Mouse (Mus musculus): ENCODE results near the gene Gm49510.
"Not testable (repeated sequence)": the region's sequence is repeated elsewhere in the genome, so short reads cannot be mapped to it uniquely, and the experiment has no call there.

The Gm49510 gene

DNA sequence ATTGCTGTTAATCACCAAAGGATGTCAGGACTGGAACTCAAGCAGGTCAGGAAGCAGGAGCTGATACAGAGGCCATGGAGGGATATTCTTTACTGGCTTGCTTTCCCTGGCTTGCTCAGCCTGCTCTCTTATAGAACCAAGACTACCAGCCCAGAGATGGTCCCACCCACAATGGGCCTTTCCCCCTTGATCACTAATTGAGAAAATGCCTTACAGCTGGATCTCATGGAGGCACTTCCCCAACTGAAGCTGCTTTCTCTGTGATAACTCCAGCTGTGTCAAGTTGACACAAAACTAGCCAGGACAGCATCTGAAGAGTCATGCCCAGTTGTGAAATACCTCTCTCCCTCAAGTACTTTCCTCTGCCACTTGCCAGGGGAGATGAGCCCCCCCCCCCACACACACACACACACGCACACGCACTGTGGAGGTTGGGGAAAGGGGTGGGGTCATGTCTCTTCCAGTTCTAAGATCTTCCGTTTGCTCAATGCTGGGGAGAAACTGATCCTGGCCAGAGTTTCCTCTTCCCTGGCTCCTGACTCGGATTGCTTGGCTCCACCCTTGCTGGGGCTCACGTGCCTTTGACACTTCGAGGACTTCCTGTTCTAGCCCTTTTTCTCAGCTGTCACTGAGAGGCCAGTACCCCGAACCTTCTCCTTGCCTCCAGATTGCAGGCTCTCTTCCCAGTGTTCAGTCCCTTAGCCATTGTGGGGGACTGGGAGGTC, 20.5 kb upstream of the Gm49510 start:
- not testable (repeated sequence) for DNase-seq (ENCODE audit: low read depth, low spot score)

DNA sequence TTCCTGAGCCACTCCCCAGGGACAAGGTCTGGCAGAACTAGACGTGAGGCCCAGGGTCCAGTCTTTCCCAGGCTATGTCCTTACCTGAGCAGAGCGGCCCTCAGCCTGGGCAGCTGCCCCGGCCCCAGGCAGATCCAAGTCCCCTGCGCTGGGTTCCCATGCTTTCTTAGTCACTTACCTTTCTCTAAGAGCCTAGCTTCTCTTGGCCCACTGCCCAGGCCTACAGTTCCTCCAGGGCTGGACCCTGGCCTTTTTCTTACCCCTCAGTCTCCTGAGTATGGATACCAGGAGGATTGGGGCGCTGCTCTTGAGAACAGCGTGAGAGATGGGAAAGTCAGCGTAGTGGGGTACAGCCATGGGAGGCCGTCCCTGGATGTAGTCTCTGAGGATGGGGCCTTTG, 19.0 kb upstream of the Gm49510 start:
- DNase-seq (ENCODE audit: low read depth, low spot score) = no peak

DNA sequence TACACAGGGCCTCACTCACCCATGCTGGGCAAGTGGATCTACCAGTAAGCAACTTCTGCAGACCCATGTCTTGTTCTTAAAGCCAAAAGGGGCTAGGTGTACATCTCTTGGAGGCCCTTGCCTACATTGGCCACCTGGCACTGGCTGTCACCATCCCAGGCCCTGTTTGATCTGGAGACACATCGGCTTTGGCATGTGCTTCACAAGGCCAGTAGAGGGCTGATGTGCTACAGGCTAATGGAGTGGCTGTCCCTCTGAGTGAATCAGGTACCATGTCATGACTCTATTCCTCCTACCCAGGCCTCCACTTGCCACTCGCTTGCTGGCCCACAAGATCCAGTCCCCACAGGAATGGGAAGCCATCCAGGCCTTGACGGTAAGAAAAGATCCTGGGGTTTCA, 17.6 kb upstream of the Gm49510 start:
- DNase-seq (ENCODE audit: low read depth, low spot score) = no peak

DNA sequence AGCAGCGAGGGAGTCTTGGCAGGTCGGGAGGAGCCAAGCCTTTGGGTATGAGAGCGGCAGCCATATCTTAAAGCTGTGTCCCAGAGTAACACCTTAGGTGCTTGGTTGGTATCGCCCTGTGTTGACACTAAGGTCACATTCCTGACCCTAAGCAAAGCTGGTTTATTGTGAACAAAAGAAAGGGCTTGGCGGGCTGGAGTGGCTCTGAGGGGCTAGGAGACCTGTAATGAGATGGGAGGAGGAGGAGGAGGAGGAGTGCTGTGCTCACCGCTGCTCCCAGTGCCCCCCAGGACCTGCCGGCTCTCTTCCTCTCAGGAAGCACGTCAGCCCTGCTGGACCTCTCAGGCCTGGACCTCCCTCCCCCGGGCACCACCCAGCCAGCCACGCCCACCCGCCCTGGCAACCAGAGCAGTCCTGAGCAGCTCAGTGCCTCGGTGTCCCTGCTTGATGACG, 10.0 kb upstream of the Gm49510 start:
- no peak for DNase-seq (ENCODE audit: low read depth, low spot score)

DNA sequence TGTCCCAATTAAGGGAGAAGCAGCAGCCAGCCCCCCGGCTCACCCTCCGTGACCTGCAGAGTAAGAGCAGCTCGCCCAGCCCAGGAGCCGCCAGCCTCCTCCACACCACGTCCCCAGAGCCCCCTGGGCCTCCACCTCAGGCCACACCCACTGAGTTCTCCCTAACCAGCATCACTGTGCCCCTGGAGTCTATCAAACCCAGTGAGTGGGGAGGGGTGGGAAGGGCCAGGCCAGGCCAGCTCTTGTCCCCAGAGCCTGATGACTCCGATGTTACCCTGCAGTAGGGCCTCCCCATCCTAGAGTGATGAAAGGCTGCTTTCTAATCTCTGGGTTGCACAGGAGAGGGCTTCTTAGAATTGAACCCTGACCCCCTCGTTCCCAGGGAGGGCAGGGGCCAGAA, 7.0 kb upstream of the Gm49510 start:
- DNase-seq (ENCODE audit: low read depth, low spot score) = no peak

DNA sequence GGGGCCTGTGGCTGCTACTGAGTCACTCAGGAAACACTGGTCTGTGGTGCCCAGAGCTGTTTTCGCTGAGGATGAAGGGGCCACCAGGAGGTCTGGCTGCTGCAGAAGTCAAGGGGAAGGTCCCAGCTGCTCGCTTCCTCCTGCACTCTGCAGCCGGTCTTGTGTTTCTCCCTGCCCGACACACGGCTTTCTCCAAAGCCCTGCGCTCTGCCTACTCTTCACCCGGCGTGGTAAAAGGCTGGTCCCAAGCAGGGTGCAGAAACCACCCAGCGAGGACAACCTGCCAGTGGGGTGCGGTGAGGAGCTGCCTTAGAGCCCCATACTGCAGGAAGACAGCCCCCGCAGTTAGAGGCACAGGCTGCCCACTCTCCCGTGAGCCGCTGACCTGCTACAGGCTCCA, 4.7 kb upstream of the Gm49510 start:
- DNase-seq (ENCODE audit: low read depth, low spot score) = peak; percentile 34

DNA sequence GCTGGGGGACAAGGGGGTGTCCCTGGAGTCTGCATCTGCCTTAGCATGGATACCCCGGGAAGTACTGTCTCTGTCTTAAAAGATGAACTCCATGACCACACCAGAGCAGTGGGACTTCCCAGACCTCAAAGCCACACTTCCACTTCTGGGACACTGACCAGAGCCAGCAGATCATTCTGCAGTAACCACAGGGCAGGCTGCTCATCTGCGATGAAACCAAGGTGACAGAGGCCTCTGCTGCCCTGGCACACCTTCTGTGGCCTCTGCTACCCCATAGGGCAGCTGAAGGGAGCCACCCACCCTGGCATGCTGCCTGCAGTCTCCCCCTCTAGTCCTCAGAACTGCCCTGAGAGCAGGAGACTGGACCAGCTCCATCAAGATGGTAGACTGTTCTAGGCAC, 3.7 kb upstream of the Gm49510 start:
- DNase-seq (ENCODE audit: low read depth, low spot score) = no peak

GRCm38 (mm10) chr15:78896149-78896548, 3.3 kb upstream of the Gm49510 start:
- DNase-seq (ENCODE audit: low read depth, low spot score) = no peak

- no peak for DNase-seq (ENCODE audit: low read depth, low spot score)
Observed at GRCm38 (mm10) chr15:78897488-78897887, 2.0 kb upstream of the Gm49510 start.

- DNase-seq (ENCODE audit: low read depth, low spot score) = peak; percentile 61
Observed at GRCm38 (mm10) chr15:78898507-78899001, 913 bp upstream of the Gm49510 start.

DNA sequence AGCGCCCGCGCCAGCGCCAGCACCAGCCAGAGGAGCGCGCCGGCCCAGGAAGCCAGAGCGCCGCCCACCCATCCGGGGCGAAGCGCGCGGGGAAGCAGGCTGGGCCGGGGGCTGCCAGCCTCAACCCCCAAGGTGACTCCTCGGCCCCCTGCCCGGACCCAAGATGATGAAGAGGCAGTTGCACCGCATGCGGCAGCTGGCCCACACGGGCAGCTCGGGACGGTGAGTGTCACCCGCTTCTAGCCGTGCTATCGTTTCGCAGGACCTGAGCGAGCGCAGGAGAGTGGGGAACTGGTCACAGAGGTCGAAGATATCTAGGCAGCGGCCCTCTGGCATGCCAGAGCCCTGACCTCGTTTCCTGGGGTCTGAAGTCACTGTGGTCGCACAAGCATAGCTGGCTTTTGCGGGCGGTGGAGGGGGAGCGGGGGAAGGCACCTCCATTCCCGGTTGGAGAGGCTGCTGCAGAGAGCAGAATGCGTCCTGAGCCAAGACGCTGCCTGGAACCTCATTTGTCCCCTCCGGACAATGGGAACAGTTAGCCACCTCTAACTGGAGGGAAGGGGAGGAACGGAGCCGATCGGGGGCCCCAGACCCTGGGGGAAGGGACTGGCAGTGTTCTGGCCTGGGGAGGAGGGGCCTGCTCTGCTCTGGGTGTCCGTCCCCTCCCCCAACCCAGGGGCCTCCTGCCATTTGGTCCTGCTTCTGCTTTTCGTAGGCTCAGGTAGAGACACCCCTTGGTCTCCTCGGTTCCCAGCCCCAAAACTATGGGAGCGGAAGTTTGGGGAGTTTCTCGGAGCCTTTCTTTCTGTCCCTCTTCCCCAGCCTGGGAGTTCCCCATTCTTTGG, 495 bp downstream of the Gm49510 start, which contains the start of gene Sh3bp1:
Gene Sh3bp1 (plus strand): TSS at position 29 of the 845 bp plus-strand sequence.
- peak; percentile 86 for DNase-seq (ENCODE audit: low read depth, low spot score)

DNA sequence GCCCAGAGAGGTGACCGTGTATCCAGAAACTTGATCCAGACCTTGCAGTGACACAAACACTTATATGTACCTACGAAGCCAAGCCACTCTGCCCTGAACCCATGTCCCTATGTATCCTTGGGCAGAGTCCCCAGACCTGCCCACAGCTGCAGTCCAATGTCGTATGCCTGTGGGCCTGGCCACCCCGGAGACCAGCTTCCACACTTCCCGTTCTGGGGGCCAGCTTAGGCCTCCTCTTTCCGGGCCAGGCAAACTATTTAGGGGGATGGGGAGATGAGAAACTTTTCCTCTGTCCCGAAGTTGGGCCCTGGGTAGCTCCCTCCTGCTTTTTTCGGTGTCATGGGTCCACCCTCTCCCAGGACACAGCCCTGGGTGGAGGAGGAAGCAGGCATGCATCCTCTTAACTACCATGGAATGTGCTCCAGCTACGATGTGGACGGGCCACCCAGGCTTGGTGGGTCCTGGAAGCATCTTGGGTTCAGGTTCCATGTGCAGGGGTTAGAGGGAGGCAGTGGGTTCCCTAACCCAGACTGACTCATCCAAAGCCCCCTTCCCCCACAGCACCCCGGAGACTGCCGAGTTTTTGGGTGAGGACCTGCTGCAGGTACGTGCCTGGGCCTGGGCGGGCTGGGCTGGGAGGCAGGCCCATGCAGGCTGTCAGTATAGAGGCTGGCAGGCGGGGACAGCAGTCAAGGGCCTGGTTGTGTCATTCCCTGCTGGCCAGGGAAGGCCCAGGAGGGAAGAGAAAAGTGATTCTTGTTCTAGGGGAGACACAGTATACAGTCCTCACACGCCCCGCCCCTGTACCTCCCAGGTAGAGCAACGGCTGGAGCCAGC, 1.3 kb downstream of the Gm49510 start:
- DNase-seq (ENCODE audit: low read depth, low spot score) = no peak

GRCm38 (mm10) chr15:78901422-78901789, 1.9 kb downstream of the Gm49510 start:
- DNase-seq (ENCODE audit: low read depth, low spot score) = no peak

DNA sequence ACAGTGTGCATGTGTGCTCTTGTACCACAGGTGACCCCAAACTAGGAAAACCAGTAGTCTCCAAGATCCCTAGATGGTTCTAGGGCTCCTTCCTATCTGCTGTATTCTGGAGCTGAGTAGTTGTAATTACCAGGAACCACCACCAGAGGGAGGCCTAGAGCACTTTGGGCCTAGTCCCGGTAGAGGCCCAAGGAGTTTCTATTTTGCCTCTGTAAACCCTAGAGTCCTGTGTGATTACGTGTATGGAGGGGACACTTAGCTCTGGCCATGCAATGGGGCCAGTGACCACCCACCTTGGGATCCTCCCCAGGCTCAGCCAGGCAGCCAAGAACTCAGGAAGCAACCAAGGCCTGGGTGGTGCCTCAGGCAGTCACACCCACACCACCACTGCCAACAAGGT, 3.8 kb downstream of the Gm49510 start:
- DNase-seq (ENCODE audit: low read depth, low spot score) = peak; percentile 86

DNA sequence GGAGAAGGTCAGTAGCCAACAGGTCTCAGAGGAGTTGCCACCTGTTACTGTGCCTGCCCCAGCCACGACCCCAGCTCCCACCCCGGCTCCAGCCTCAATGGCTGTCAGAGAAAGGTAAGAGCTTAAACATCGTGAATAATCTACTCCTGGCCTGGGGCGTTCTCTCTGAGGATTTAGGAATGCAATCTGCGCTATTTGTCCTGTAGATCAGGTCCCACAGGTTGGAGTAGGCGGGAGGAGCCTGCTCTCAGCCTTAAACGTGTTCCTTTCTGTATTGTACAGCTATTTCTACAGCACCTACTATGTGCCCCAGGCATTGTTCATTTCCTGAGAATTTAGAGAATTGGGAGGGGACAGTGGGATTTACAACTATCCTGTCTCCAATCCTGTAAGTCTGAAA, 8.9 kb downstream of the Gm49510 start:
- no peak for DNase-seq (ENCODE audit: low read depth, low spot score)

DNA sequence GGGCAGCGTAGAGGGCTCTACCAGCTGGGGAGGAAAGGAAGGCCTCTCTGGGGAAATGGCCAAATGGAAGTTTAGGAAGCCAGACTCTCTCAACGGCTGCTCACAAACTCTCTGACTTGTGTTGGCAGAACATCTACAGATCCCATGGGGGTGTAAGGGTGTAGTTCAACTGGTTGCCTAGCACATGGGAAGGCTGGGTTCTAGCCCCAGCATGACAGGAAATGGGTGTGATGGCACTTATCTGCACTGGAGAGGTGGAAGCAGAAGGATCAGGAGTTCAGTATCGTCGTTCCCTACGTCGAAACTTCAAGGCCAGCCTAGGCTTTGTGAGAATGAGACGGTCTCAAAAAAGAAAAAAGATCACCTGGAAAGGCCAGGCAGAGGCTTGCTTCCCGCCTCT, 9.5 kb downstream of the Gm49510 start:
- no peak for DNase-seq (ENCODE audit: low read depth, low spot score)

GRCm38 (mm10) chr15:78912040-78912439, 12.6 kb downstream of the Gm49510 start:
- DNase-seq (ENCODE audit: low read depth, low spot score) = peak; percentile 73

GRCm38 (mm10) chr15:78913632-78914090, 14.2 kb downstream of the Gm49510 start, which contains the start of gene Pdxp:
Gene Pdxp (plus strand): TSS chr15:78913919.
- peak; percentile 99 for DNase-seq (ENCODE audit: low read depth, low spot score)

DNA sequence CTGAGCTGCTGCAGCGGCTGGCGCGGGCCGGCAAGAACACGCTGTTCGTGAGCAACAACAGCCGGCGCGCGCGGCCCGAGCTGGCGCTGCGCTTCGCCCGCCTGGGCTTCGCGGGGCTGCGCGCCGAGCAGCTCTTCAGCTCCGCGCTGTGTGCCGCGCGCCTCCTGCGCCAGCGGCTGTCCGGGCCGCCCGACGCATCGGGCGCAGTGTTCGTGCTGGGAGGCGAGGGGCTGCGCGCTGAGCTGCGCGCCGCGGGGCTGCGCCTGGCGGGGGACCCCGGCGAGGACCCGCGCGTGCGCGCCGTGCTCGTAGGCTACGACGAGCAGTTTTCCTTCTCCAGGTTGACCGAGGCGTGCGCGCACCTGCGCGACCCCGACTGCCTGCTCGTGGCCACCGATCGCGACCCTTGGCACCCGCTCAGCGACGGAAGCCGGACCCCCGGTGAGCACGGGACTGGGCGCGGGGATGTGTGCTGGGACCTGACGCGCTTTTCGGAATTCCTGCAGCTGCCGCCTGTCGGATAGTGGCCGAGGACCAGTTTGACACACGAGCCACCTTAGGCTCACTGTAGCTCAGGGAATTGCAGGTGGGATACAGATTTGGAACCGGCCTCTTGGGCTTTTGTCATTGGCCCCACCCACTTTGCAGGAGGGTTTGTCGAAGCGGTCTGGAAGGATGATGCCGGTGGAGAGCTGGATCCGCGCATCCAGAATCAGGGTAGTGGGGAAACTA, 14.8 kb downstream of the Gm49510 start:
- DNase-seq (ENCODE audit: low read depth, low spot score) = no peak

GRCm38 (mm10) chr15:78914823-78915659, 15.6 kb downstream of the Gm49510 start:
- DNase-seq (ENCODE audit: low read depth, low spot score) = no peak

All from A20 (cell line).